Comparison of ENCODE assay signal across 1 mouse cellular context in the genomic region with DNA sequence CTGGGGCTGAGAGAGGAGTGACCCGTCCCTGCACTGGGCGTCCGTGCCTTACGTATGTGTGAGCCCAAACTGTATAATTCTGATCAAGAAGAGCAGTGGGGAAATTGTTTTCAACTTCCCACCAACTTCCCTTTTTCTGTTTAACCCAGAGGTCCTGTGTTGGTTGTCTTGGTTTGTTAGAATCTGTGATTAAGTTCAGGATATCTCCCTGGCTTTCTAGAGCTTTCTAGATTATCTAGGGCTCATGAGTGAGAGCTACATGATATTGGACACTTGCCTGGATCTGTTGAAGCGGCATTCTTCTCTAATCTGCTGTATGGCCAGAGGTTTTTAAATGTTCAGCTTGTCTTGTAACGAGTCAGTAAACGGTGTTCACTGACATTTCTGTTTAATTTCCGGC.
TF ChIP-seq lines count a peak whose summit lies in the region.

No protein-coding gene starts in this region.

TF ChIP-seq in MEL, 35 proteins besides CTCF, POLR2A, EP300 and RAD21 (continued from another document):
- TF ChIP-seq USF2 (IDR thresholded peaks at IDR 0.05; ENCODE audit: borderline replicate concordance in 1 of 2, insufficient read depth in 1 of 2, low read depth in 1 of 2, low read length in 2 of 2) (no peak), RCOR1 (IDR thresholded peaks at IDR 0.05; ENCODE audit: low read depth, low read length) (peak; percentile 97), MXI1 (IDR thresholded peaks at IDR 0.05; ENCODE audit: low read depth, low read length) (peak; percentile 39; the same call in 1 of the 2 replicates), MAX (IDR thresholded peaks at IDR 0.05; ENCODE audit: low read length) (0 out of 2 replicates have a peak, but pooled peaks have one; percentile 33), TCF12 (IDR thresholded peaks at IDR 0.05; ENCODE audit: low read depth, low read length) (peak; percentile 53), MAZ (IDR thresholded peaks at IDR 0.05; ENCODE audit: low read depth, low read length) (no peak), ETS1 (IDR thresholded peaks at IDR 0.05; ENCODE audit: low read depth, low read length) (peak; percentile 53; the same call in 1 of the 2 replicates), ZNF384 (IDR thresholded peaks at IDR 0.05; ENCODE audit: low read depth, low read length) (no peak), CHD1 (IDR thresholded peaks at IDR 0.05; ENCODE audit: low read depth, low read length) (no peak), ZC3H11A (IDR thresholded peaks at IDR 0.05; ENCODE audit: low read depth, low read length) (no peak), KAT2A (conservative IDR thresholded peaks at IDR 0.05; ENCODE audit: low read depth, low read length) (no peak), MAFK (IDR thresholded peaks at IDR 0.05; ENCODE audit: borderline replicate concordance, low read depth, low read length) (no peak; the same call in 1 of the 2 replicates), POLR2AphosphoS2 (IDR thresholded peaks at IDR 0.05; ENCODE audit: low read length) (no peak), NRF1 (IDR thresholded peaks at IDR 0.05; ENCODE audit: insufficient read depth, low read depth, low read length, poor library complexity, severe bottlenecking) (no peak), E2F4 (IDR thresholded peaks at IDR 0.05; ENCODE audit: borderline replicate concordance, low read depth, low read length) (no peak), UBTF (IDR thresholded peaks at IDR 0.05; ENCODE audit: borderline replicate concordance, insufficient read depth, low read depth, low read length) (no peak), POLR2AphosphoS5 (IDR thresholded peaks at IDR 0.05; ENCODE audit: borderline replicate concordance, low read depth, low read length) (no peak), JUND (IDR thresholded peaks at IDR 0.05; ENCODE audit: low read depth, low read length) (no peak), NELFE (IDR thresholded peaks at IDR 0.05; ENCODE audit: low read depth, low read length) (no peak), HCFC1 (IDR thresholded peaks at IDR 0.05; ENCODE audit: low read depth, low read length) (no peak), MYC (IDR thresholded peaks at IDR 0.05; ENCODE audit: low read depth, low read length) (no peak)
